Mouse (Mus musculus): ENCODE data around the gene Myo1d. TPM values are rescaled to one million over a fixed set of nuclear protein-coding genes. Genes with fewer than 3 reads are reported as not detected.

Myo1d gene
- total and polyA plus RNA-seq, 3 experiments = 15.9 to 81.1 (median 41.7) TPM

GRCm38 (mm10) chr11:80585211-80585610 is 194.6 kb downstream of the Myo1d start:
- Histone ChIP-seq H3K27me3 (ENCODE audit: control insufficient read depth in 1 of 2, insufficient read depth in 2 of 2, low read length in 2 of 2) (no peaks in the 10 kb centered on the region), H3K9me3 (replicated peaks; ENCODE audit: insufficient read depth, low read length) (no peaks in the 10 kb centered on the region), H3K9ac (ENCODE audit: control insufficient read depth, low read depth, low read length, poor library complexity, severe bottlenecking) (no peak overlapping the region), H3K79me2 (ENCODE audit: control insufficient read depth, insufficient read depth, low read length, poor library complexity) (no peaks in the 10 kb centered on the region), H3K4me3 (ENCODE audit: control insufficient read depth in 1 of 2, insufficient read depth in 1 of 2, low read depth in 2 of 2, low read length in 2 of 2) (no peak overlapping the region), H3K27ac (ENCODE audit: control insufficient read depth, low read depth, low read length) (no peak overlapping the region), H3K36me3 (ENCODE audit: control insufficient read depth in 1 of 2, insufficient read depth in 2 of 2, low read length in 2 of 2) (peaks cover 0 to 2% of the 10 kb centered on the region in 2 experiments; a peak in 1 of 4 replicates), H3K4me1 (ENCODE audit: control insufficient read depth in 1 of 2, insufficient read depth in 2 of 2, low read length in 2 of 2) (no peaks in the 10 kb centered on the region)
- TF ChIP-seq BHLHE40 (IDR thresholded peaks at IDR 0.05; ENCODE audit: borderline replicate concordance, low read depth, low read length) (no peak), ETS1 (IDR thresholded peaks at IDR 0.05; ENCODE audit: low read depth, low read length) (no peak), NELFE (IDR thresholded peaks at IDR 0.05; ENCODE audit: low read depth, low read length) (no peak), MXI1 (IDR thresholded peaks at IDR 0.05; ENCODE audit: low read depth, low read length) (no peak), ELF1 (IDR thresholded peaks at IDR 0.05; ENCODE audit: low read depth, low read length) (no peak), GABPA (IDR thresholded peaks at IDR 0.05; ENCODE audit: low read depth, low read length) (no peak), MAZ (IDR thresholded peaks at IDR 0.05; ENCODE audit: low read depth, low read length) (no peak), ZNF384 (IDR thresholded peaks at IDR 0.05; ENCODE audit: low read depth, low read length) (no peak), ZC3H11A (IDR thresholded peaks at IDR 0.05; ENCODE audit: low read depth, low read length) (no peak), USF1 (IDR thresholded peaks at IDR 0.05; ENCODE audit: low read depth, low read length) (no peak), SMC3 (IDR thresholded peaks at IDR 0.05; ENCODE audit: low read depth, low read length) (no peak), NRF1 (IDR thresholded peaks at IDR 0.05; ENCODE audit: insufficient read depth, low read depth, low read length, poor library complexity, severe bottlenecking) (no peak), CTCF (IDR thresholded peaks at IDR 0.05 in 2 of 3, conservative IDR thresholded peaks at IDR 0.05 in 1 of 3; ENCODE audit: control insufficient read depth in 1 of 3, insufficient read depth in 1 of 3, low read depth in 2 of 3, low read length in 3 of 3, poor library complexity in 1 of 3, severe bottlenecking in 1 of 3) (no peak), MEF2A (IDR thresholded peaks at IDR 0.05; ENCODE audit: extremely low read depth, insufficient replicate concordance, low read depth, low read length, poor library complexity, severe bottlenecking) (no peak), MAX (IDR thresholded peaks at IDR 0.05; ENCODE audit: low read length) (no peak), TCF12 (IDR thresholded peaks at IDR 0.05; ENCODE audit: low read depth, low read length) (no peak), POLR2AphosphoS2 (IDR thresholded peaks at IDR 0.05; ENCODE audit: low read length) (no peak)
- no peak for DNase-seq (ENCODE audit: low read depth, low spot score)

DNA sequence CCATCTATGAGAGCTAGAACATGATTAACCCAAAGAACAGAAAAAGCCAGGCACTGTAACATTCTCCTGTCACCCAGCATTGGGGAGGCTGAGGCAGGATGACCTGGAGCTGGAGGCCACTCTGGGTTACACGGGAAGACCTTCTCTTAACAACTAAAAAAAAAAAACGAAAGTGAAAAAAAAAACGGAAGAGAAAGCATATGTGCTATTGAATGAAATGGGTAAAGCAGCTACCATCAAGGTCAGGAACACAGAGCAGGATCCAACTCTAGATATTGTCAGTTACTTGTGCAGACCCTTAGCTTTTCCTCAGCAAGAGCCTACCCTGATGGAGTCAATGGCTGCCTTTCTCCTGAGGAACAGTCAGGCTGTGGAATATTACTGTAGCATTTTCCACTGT is 199.3 kb downstream of the Myo1d start:
- Histone ChIP-seq H3K36me3 (ENCODE audit: control insufficient read depth in 1 of 2, insufficient read depth in 2 of 2, low read length in 2 of 2) (no peaks in the 10 kb centered on the region), H3K27me3 (ENCODE audit: control insufficient read depth in 1 of 2, insufficient read depth in 2 of 2, low read length in 2 of 2) (no peaks in the 10 kb centered on the region), H3K9me3 (replicated peaks; ENCODE audit: insufficient read depth, low read length) (no peaks in the 10 kb centered on the region), H3K4me3 (ENCODE audit: control insufficient read depth in 1 of 2, insufficient read depth in 1 of 2, low read depth in 2 of 2, low read length in 2 of 2) (no peak overlapping the region), H3K4me1 (ENCODE audit: control insufficient read depth in 1 of 2, insufficient read depth in 2 of 2, low read length in 2 of 2) (no peaks in the 10 kb centered on the region), H3K27ac (ENCODE audit: control insufficient read depth, low read depth, low read length) (no peak overlapping the region), H3K79me2 (ENCODE audit: control insufficient read depth, insufficient read depth, low read length, poor library complexity) (no peaks in the 10 kb centered on the region), H3K9ac (ENCODE audit: control insufficient read depth, low read depth, low read length, poor library complexity, severe bottlenecking) (no peak overlapping the region)
- TF ChIP-seq TAL1 (IDR thresholded peaks at IDR 0.05; ENCODE audit: low read length) (no peak), USF1 (IDR thresholded peaks at IDR 0.05; ENCODE audit: low read depth, low read length) (no peak), MXI1 (IDR thresholded peaks at IDR 0.05; ENCODE audit: low read depth, low read length) (no peak), MYB (IDR thresholded peaks at IDR 0.05; ENCODE audit: low read depth, low read length) (no peak), ZMIZ1 (IDR thresholded peaks at IDR 0.05; ENCODE audit: low read depth, low read length) (no peak), BHLHE40 (IDR thresholded peaks at IDR 0.05; ENCODE audit: borderline replicate concordance, low read depth, low read length) (no peak), MAFK (IDR thresholded peaks at IDR 0.05; ENCODE audit: borderline replicate concordance, low read depth, low read length) (no peak), ZC3H11A (IDR thresholded peaks at IDR 0.05; ENCODE audit: low read depth, low read length) (no peak), MEF2A (IDR thresholded peaks at IDR 0.05; ENCODE audit: extremely low read depth, insufficient replicate concordance, low read depth, low read length, poor library complexity, severe bottlenecking) (no peak), UBTF (IDR thresholded peaks at IDR 0.05; ENCODE audit: borderline replicate concordance, insufficient read depth, low read depth, low read length) (no peak), MAX (IDR thresholded peaks at IDR 0.05; ENCODE audit: low read length) (no peak), CHD1 (IDR thresholded peaks at IDR 0.05; ENCODE audit: low read depth, low read length) (no peak), MAZ (IDR thresholded peaks at IDR 0.05; ENCODE audit: low read depth, low read length) (no peak), NRF1 (IDR thresholded peaks at IDR 0.05; ENCODE audit: insufficient read depth, low read depth, low read length, poor library complexity, severe bottlenecking) (no peak), KAT2A (conservative IDR thresholded peaks at IDR 0.05; ENCODE audit: low read depth, low read length) (no peak), JUND (IDR thresholded peaks at IDR 0.05; ENCODE audit: low read depth, low read length) (no peak), TCF12 (IDR thresholded peaks at IDR 0.05; ENCODE audit: low read depth, low read length) (no peak), POLR2AphosphoS5 (IDR thresholded peaks at IDR 0.05; ENCODE audit: borderline replicate concordance, low read depth, low read length) (no peak), EP300 (IDR thresholded peaks at IDR 0.05; ENCODE audit: low read depth in 1 of 2, low read length in 2 of 2) (no peak), CHD2 (IDR thresholded peaks at IDR 0.05; ENCODE audit: low read length) (no peak)
- no peak for DNase-seq (ENCODE audit: low read depth, low spot score)

Measured in MEL (cell line).